Mouse (Mus musculus) left cerebral cortex, adult 8-10 months (tissue): ENCODE measurements at regions not wholly inside any gene's neighbourhood (a gene's known extent, or its start where the extent isn't known, plus 50 kb on each side); places are given as distances from the start of the nearest gene placed in this dataset.

Experiments used
- DNase-seq, 2 experiments: peaks; one replicate each; pipeline ENCODE4 v3.0.0; 2022; ENCODE audit warnings: low spot score in 2 of 2

DNA sequence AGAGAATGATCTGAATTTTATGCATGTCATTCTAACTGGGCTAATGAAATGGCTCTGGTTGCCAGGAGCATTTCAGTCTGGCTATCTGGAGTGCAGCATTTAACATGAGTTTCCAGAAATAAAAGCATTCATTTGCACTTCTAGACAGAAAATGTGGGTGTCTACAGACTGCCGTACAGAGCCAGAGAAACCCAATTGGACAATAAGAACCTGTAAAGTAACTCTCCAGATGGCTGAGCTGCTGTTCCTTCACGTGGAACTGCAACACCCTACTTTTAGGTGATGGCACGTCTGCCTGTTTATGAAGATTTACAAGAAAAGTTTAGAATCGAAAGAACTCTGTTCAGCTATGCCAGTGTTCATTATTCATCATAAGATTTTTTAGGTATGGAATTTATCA lies 446.0 kb upstream of the Slitrk1 start:
- DNase-seq: peak; percentile 27 to 86
